Mouse (Mus musculus): ENCODE data around the gene A830031A19Rik. TPM values are rescaled to one million over a fixed set of nuclear protein-coding genes. Genes with fewer than 3 reads are reported as not detected.
A peak's percentile ranks its signal among the peaks of the same experiment; 100 is the strongest.

Gene A830031A19Rik
- total and polyA plus RNA-seq, 3 experiments, result not detected

DNA sequence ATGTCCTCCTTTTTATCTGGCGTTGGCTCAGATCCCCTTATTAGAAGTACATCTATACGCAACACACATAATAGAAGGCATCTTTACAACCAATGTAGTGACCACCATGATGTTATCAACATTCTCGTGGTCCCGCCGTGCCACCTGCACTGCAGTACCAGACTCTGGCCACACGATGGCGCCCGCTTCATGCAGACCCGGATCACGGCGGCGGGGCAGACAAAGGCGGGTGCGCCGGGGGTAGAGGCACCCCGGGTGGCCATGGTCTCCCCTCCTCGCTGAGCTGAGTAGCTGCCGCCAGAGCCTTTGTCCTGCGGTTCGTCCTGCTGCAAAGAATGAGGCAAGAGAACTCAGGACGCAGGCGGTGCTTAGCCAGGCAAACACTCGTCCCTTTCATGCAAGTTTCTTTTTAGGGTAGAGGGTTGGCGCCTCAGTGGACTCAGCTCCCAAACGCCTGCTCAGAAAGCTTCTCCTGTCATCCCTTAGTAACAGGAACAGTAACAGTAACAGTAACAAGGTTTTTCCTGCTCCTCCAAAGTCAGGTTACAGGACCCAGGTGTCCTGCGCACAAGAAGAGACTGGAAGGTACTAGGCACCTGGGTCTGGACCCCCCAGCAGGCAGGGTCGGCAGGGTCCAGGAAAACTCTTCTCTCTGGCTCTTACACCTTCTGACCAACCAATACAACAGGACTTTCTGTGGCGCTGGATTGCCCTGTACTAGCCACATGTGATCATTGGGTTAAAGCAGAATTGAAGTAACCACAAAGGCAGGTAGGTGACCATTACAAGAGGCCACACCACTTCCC is 25.4 kb downstream of the A830031A19Rik start:
- TF ChIP-seq CTCF (IDR thresholded peaks at IDR 0.05 in 2 of 3, conservative IDR thresholded peaks at IDR 0.05 in 1 of 3; ENCODE audit: control insufficient read depth in 1 of 3, insufficient read depth in 1 of 3, low read depth in 2 of 3, low read length in 3 of 3, poor library complexity in 1 of 3, severe bottlenecking in 1 of 3), result peak; percentile 90 to 100 (median 99)
- TF ChIP-seq SIN3A (IDR thresholded peaks at IDR 0.05; ENCODE audit: low read length), result peak; percentile 44; the same call in 1 of the 2 replicates
- no peak for TF ChIP-seq CHD2 (IDR thresholded peaks at IDR 0.05; ENCODE audit: low read length)
- TF ChIP-seq SMC3 (IDR thresholded peaks at IDR 0.05; ENCODE audit: low read depth, low read length), result peak; percentile 96
- TF ChIP-seq MAX (IDR thresholded peaks at IDR 0.05; ENCODE audit: low read length), result no peak
- no peak for TF ChIP-seq MXI1 (IDR thresholded peaks at IDR 0.05; ENCODE audit: low read depth, low read length)
- TF ChIP-seq GATA1 (IDR thresholded peaks at IDR 0.05; ENCODE audit: low read depth, low read length), result 0 out of 2 replicates have a peak, but pooled peaks have one; percentile 32
- peak; percentile 97 for TF ChIP-seq ZC3H11A (IDR thresholded peaks at IDR 0.05; ENCODE audit: low read depth, low read length)
- TF ChIP-seq HCFC1 (IDR thresholded peaks at IDR 0.05; ENCODE audit: low read depth, low read length), result no peak
- peak; percentile 71; the same call in 1 of the 2 replicates for TF ChIP-seq MAZ (IDR thresholded peaks at IDR 0.05; ENCODE audit: low read depth, low read length)
- no peak for TF ChIP-seq POLR2AphosphoS2 (IDR thresholded peaks at IDR 0.05; ENCODE audit: low read length)
- 0 out of 2 replicates have a peak, but pooled peaks have one; percentile 13 for TF ChIP-seq TCF12 (IDR thresholded peaks at IDR 0.05; ENCODE audit: low read depth, low read length)
- 0 out of 2 replicates have a peak, but pooled peaks have one; percentile 25 for TF ChIP-seq TBP (IDR thresholded peaks at IDR 0.05; ENCODE audit: low read depth, low read length)
- H3K9ac ChIP-seq (ENCODE audit: control insufficient read depth, low read depth, low read length, poor library complexity, severe bottlenecking), result peak overlapping the region; percentile 67

DNA sequence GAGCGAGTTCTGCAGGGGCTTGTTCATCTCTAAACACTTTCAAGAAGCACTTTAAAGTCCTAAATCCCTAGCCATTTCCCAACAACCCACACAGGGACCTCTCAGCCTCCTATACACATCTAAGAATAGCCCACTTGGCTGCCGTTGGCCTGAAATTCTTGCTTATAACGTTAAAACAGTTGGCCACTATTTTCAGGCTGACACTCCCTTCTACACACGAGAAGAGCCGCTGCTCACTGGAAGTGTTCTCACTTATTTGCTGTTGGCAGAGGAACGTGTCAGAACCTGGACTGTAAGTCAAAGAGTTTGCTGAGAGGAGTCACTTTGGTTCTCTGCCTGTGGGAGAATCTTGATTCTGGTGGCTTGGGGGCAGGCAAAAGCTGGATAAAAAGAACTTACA is 30.8 kb downstream of the A830031A19Rik start:
- Histone ChIP-seq H3K9me3 (replicated peaks; ENCODE audit: insufficient read depth, low read length) (no peaks in the 10 kb centered on the region), H3K36me3 (ENCODE audit: control insufficient read depth in 1 of 2, insufficient read depth in 2 of 2, low read length in 2 of 2) (no peaks in the 10 kb centered on the region), H3K9ac (ENCODE audit: control insufficient read depth, low read depth, low read length, poor library complexity, severe bottlenecking) (no peak overlapping the region), H3K27ac (ENCODE audit: control insufficient read depth, low read depth, low read length) (no peak overlapping the region), H3K79me2 (ENCODE audit: control insufficient read depth, insufficient read depth, low read length, poor library complexity) (no peaks in the 10 kb centered on the region), H3K4me1 (ENCODE audit: control insufficient read depth in 1 of 2, insufficient read depth in 2 of 2, low read length in 2 of 2) (no peaks in the 10 kb centered on the region), H3K4me3 (ENCODE audit: control insufficient read depth in 1 of 2, insufficient read depth in 1 of 2, low read depth in 2 of 2, low read length in 2 of 2) (no peak overlapping the region), H3K27me3 (ENCODE audit: control insufficient read depth in 1 of 2, insufficient read depth in 2 of 2, low read length in 2 of 2) (peaks cover 5 to 8% of the 10 kb centered on the region in 2 experiments; a peak in 3 of 4 replicates)
- DNase-seq (ENCODE audit: low read depth, low spot score), result no peak
- no peak for TF ChIP-seq ZNF384 (IDR thresholded peaks at IDR 0.05; ENCODE audit: low read depth, low read length)
- no peak for TF ChIP-seq RCOR1 (IDR thresholded peaks at IDR 0.05; ENCODE audit: low read depth, low read length)
- TF ChIP-seq ELF1 (IDR thresholded peaks at IDR 0.05; ENCODE audit: low read depth, low read length), result no peak
- no peak for TF ChIP-seq MAZ (IDR thresholded peaks at IDR 0.05; ENCODE audit: low read depth, low read length)
- no peak for TF ChIP-seq SMC3 (IDR thresholded peaks at IDR 0.05; ENCODE audit: low read depth, low read length)
- TF ChIP-seq POLR2A (IDR thresholded peaks at IDR 0.05; ENCODE audit: control insufficient read depth in 1 of 2, insufficient read depth in 1 of 2, low read depth in 1 of 2, low read length in 2 of 2, poor library complexity in 1 of 2), result no peak
- no peak for TF ChIP-seq MYB (IDR thresholded peaks at IDR 0.05; ENCODE audit: low read depth, low read length)
- no peak for TF ChIP-seq RAD21 (IDR thresholded peaks at IDR 0.05; ENCODE audit: low read depth, low read length)
- TF ChIP-seq HCFC1 (IDR thresholded peaks at IDR 0.05; ENCODE audit: low read depth, low read length), result no peak
- no peak for TF ChIP-seq CTCF (IDR thresholded peaks at IDR 0.05 in 2 of 3, conservative IDR thresholded peaks at IDR 0.05 in 1 of 3; ENCODE audit: control insufficient read depth in 1 of 3, insufficient read depth in 1 of 3, low read depth in 2 of 3, low read length in 3 of 3, poor library complexity in 1 of 3, severe bottlenecking in 1 of 3)
- TF ChIP-seq USF1 (IDR thresholded peaks at IDR 0.05; ENCODE audit: low read depth, low read length), result no peak
- TF ChIP-seq E2F4 (IDR thresholded peaks at IDR 0.05; ENCODE audit: borderline replicate concordance, low read depth, low read length), result no peak

More for the DNA sequence above, 25.4 kb downstream of the A830031A19Rik start:
- Histone ChIP-seq H3K9me3 (replicated peaks; ENCODE audit: insufficient read depth, low read length) (no peaks in the 10 kb centered on the region), H3K4me1 (ENCODE audit: control insufficient read depth in 1 of 2, insufficient read depth in 2 of 2, low read length in 2 of 2) (0 out of 4 replicates have a peak, but pooled peaks cover 0 to 3% of the 10 kb centered on the region in 2 experiments), H3K27ac (ENCODE audit: control insufficient read depth, low read depth, low read length) (no peak overlapping the region), H3K4me3 (ENCODE audit: control insufficient read depth in 1 of 2, insufficient read depth in 1 of 2, low read depth in 2 of 2, low read length in 2 of 2) (peak overlapping the region; percentile 47 to 70), H3K36me3 (ENCODE audit: control insufficient read depth in 1 of 2, insufficient read depth in 2 of 2, low read length in 2 of 2) (no peaks in the 10 kb centered on the region), H3K79me2 (ENCODE audit: control insufficient read depth, insufficient read depth, low read length, poor library complexity) (no peaks in the 10 kb centered on the region), H3K27me3 (ENCODE audit: control insufficient read depth in 1 of 2, insufficient read depth in 2 of 2, low read length in 2 of 2) (peaks cover 0 to 3% of the 10 kb centered on the region in 2 experiments; a peak in 1 of 4 replicates)
- DNase-seq (ENCODE audit: low read depth, low spot score), result peak; percentile 80

All from MEL (cell line).